Mouse (Mus musculus): ENCODE data around the gene Suds3. TPM values are rescaled to one million over a fixed set of nuclear protein-coding genes. Genes with fewer than 3 reads are reported as not detected.
A peak's percentile ranks its signal among the peaks of the same experiment; 100 is the strongest.

The Suds3 gene
- total and polyA plus RNA-seq, 2 experiments, result 61.4 to 77.1 TPM

DNA sequence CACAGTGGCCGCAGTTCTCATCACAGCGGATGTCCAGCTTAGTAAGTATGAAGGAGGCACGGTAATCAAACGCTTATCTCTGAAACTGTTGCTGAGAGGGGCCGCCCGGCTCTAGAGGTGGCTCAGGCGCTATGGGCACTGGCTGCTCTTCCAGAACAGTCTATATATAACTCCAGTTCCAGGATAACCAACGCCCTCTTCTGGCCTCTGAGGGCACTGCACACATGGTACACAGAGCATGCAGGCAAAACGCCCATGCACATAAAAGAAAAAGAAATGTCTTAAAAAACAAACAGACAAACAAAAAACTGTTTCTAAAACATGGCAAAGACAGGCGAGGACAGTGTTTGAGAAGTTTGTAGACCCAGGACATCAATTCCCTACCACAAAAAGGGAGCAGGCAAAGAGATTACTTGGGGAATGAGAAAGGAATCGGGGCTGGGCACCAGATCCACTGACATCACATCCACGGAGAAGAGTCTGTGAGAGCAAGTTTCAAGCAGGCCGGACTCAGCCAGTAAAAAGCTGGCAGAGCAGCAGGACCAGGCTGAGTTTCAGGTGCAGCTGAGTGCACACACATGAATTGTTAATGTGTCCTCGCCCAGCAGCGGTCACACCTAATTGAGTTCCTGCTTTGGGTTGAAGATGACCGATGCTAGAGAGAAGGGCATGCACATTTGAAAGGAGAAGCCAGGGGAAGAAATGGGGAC, 4.7 kb downstream of the Suds3 start:
- H3K36me3 ChIP-seq (ENCODE audit: control insufficient read depth, insufficient read depth, low read length), result peaks cover 30% of the 10 kb centered on the region; the same call in 1 of the 2 replicates
- H3K27ac ChIP-seq (replicated peaks; ENCODE audit: insufficient read depth, low read depth, low read length), result no peak overlapping the region
- DNase-seq (ENCODE audit: extremely low read depth, low read depth, low spot score), result no peak
- H3K27me3 ChIP-seq (ENCODE audit: control insufficient read depth, insufficient read depth, low read length), result no peaks in the 10 kb centered on the region
- 94% methylated on average over 16 of the region's 16 CpGs for WGBS
- H3K9ac ChIP-seq (ENCODE audit: low read depth, low read length), result no peak overlapping the region
- peaks cover under 1% of the 10 kb centered on the region; the same call in 1 of the 2 replicates for H3K4me1 ChIP-seq (ENCODE audit: control insufficient read depth, insufficient read depth, low read length)
- H3K4me3 ChIP-seq (ENCODE audit: insufficient read depth, low read depth, low read length), result no peak overlapping the region
- peaks cover 4% of the 10 kb centered on the region; the same call in 1 of the 2 replicates for H3K79me2 ChIP-seq (ENCODE audit: control insufficient read depth, insufficient read depth, low read length)
- TF ChIP-seq CTCF (IDR thresholded peaks at IDR 0.05; ENCODE audit: low read depth, low read length) (peak; percentile 18; the same call in 1 of the 2 replicates), POLR2A (IDR thresholded peaks at IDR 0.05; ENCODE audit: extremely low read depth, insufficient read depth, low read length) (no peak)

DNA sequence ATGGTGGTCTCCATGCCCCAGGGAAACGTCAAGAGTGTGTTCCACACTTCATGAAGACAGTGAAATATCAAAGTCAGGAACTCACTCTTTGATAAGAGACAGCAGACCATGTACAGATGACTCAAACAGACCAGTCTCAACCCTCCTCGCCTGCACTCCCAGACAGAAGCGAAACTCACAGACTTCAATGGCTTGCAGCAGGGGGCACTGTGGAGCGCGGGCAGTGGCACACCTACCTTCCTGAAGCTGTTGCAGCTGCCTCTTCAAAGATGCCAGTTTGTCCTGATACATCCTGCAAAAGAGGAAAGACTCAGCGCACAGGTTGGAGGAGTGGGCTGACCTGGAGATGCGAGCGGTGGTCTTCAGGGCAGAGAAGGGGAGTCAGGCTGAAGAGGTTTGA, 6.4 kb downstream of the Suds3 start:
- no peak for TF ChIP-seq POLR2A (IDR thresholded peaks at IDR 0.05; ENCODE audit: extremely low read depth, insufficient read depth, low read length)
- TF ChIP-seq CTCF (IDR thresholded peaks at IDR 0.05; ENCODE audit: low read depth, low read length), result peak; percentile 63
- peaks cover 4% of the 10 kb centered on the region; the same call in 1 of the 2 replicates for H3K79me2 ChIP-seq (ENCODE audit: control insufficient read depth, insufficient read depth, low read length)
- peaks cover 46% of the 10 kb centered on the region for H3K36me3 ChIP-seq (ENCODE audit: control insufficient read depth, insufficient read depth, low read length)
- H3K27me3 ChIP-seq (ENCODE audit: control insufficient read depth, insufficient read depth, low read length), result no peaks in the 10 kb centered on the region
- no peak overlapping the region for H3K27ac ChIP-seq (replicated peaks; ENCODE audit: insufficient read depth, low read depth, low read length)
- H3K9ac ChIP-seq (ENCODE audit: low read depth, low read length), result no peak overlapping the region
- WGBS, result 91% methylated on average over 8 of the region's 8 CpGs
- no peak overlapping the region for H3K4me3 ChIP-seq (ENCODE audit: insufficient read depth, low read depth, low read length)
- H3K4me1 ChIP-seq (ENCODE audit: control insufficient read depth, insufficient read depth, low read length), result no peaks in the 10 kb centered on the region
- no peak for DNase-seq (ENCODE audit: extremely low read depth, low read depth, low spot score)

DNA sequence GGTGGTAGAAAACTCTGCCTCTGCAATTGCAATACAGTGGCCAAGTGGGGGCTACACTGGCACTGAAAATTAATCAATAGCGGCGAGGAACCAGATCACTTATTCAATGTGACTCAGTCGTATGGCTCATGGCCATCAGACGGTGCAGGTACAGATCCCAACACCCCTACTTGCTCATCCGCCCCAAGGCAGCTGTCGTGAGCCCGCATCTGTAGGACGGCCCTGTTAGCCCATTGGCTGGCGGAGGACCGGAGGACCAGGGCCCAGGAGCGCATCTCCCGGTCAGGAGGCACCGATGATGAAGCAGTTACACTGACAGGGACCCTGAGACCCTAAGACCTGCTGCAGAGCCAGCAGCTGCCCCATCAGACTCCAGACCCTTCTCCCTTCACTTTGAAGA, 7.2 kb downstream of the Suds3 start:
- Histone ChIP-seq H3K27ac (replicated peaks; ENCODE audit: insufficient read depth, low read depth, low read length) (no peak overlapping the region), H3K4me1 (ENCODE audit: control insufficient read depth, insufficient read depth, low read length) (no peaks in the 10 kb centered on the region), H3K36me3 (ENCODE audit: control insufficient read depth, insufficient read depth, low read length) (peaks cover 48% of the 10 kb centered on the region), H3K27me3 (ENCODE audit: control insufficient read depth, insufficient read depth, low read length) (no peaks in the 10 kb centered on the region), H3K4me3 (ENCODE audit: insufficient read depth, low read depth, low read length) (no peak overlapping the region), H3K79me2 (ENCODE audit: control insufficient read depth, insufficient read depth, low read length) (peaks cover under 1% of the 10 kb centered on the region; the same call in 1 of the 2 replicates), H3K9ac (ENCODE audit: low read depth, low read length) (no peak overlapping the region)
- WGBS, result 97% methylated on average over 13 of the region's 13 CpGs
- DNase-seq (ENCODE audit: extremely low read depth, low read depth, low spot score), result no peak
- TF ChIP-seq POLR2A (IDR thresholded peaks at IDR 0.05; ENCODE audit: extremely low read depth, insufficient read depth, low read length) (no peak), CTCF (IDR thresholded peaks at IDR 0.05; ENCODE audit: low read depth, low read length) (no peak)

DNA sequence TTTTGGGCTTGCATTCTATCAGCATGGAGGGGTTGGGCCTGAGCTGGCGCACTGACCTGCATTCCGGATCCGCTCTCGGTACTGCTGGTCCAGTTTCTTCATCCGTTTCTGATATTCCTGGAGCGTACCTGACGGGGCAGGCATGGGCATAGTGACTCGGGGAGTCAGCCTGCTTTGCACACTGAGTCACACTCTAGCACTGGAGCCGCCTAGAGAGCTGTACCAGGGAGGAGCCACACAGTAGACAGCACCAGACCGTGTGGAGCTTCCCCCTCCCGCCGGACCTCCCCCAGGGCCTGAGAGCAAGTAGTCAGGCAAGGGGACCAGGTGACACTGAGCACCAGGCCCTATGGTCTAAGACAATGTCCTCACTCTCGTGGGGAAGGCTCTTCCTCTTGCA, 7.6 kb downstream of the Suds3 start:
- no peak overlapping the region for H3K4me3 ChIP-seq (ENCODE audit: insufficient read depth, low read depth, low read length)
- no peaks in the 10 kb centered on the region for H3K4me1 ChIP-seq (ENCODE audit: control insufficient read depth, insufficient read depth, low read length)
- H3K27me3 ChIP-seq (ENCODE audit: control insufficient read depth, insufficient read depth, low read length), result no peaks in the 10 kb centered on the region
- H3K36me3 ChIP-seq (ENCODE audit: control insufficient read depth, insufficient read depth, low read length), result peaks cover 46% of the 10 kb centered on the region
- no peaks in the 10 kb centered on the region; the same call in 1 of the 2 replicates for H3K79me2 ChIP-seq (ENCODE audit: control insufficient read depth, insufficient read depth, low read length)
- H3K9ac ChIP-seq (ENCODE audit: low read depth, low read length), result no peak overlapping the region
- H3K27ac ChIP-seq (replicated peaks; ENCODE audit: insufficient read depth, low read depth, low read length), result no peak overlapping the region
- 94% methylated on average over 13 of the region's 13 CpGs for WGBS
- no peak for DNase-seq (ENCODE audit: extremely low read depth, low read depth, low spot score)
- TF ChIP-seq CTCF (IDR thresholded peaks at IDR 0.05; ENCODE audit: low read depth, low read length), result no peak
- no peak for TF ChIP-seq POLR2A (IDR thresholded peaks at IDR 0.05; ENCODE audit: extremely low read depth, insufficient read depth, low read length)

DNA sequence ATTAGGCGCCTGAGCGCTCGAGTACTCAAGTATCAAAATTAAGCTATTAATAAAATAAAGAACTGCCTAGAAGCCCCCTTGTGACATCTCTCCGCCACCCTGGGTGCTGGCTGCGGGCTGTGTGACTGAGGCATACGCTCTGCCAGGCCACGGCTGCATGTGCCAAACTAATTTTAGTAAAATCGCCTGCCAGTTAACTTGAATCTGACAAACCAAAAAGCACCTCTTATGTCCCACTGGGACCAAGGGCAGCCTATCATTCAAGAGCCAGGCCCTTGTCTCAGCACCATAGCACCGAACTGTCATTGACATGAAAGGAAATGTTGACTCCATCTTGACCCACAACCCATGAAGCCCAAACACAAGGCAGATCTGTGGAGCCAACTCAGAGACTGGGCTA, 10.2 kb downstream of the Suds3 start:
- TF ChIP-seq CTCF (IDR thresholded peaks at IDR 0.05; ENCODE audit: low read depth, low read length) (no peak), POLR2A (IDR thresholded peaks at IDR 0.05; ENCODE audit: extremely low read depth, insufficient read depth, low read length) (no peak)
- H3K36me3 ChIP-seq (ENCODE audit: control insufficient read depth, insufficient read depth, low read length), result peaks cover 37% of the 10 kb centered on the region

DNA sequence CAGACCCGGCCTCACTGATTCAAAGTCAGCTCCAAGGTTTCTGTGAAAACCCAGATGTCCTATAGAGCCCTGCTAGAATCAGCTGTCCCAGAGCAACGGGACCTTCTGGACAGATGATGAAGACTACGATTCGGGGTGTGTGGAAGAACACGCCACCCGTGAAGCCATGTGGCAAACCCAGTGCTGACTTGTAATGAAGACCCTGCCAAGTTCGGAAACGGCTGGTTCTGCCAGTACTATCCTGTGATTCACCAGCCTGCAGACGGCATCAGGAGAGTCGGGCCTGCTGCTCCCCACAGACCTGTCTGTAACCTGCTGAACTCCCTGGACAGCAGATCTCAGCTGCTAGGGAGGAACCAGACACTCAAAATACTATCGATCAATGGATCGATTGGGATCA, 11.6 kb downstream of the Suds3 start:
- H3K27me3 ChIP-seq (ENCODE audit: control insufficient read depth, insufficient read depth, low read length), result no peaks in the 10 kb centered on the region
- H3K4me3 ChIP-seq (ENCODE audit: insufficient read depth, low read depth, low read length), result no peak overlapping the region
- peak; percentile 56 for DNase-seq (ENCODE audit: extremely low read depth, low read depth, low spot score)
- H3K79me2 ChIP-seq (ENCODE audit: control insufficient read depth, insufficient read depth, low read length), result no peaks in the 10 kb centered on the region; the same call in 1 of the 2 replicates
- TF ChIP-seq POLR2A (IDR thresholded peaks at IDR 0.05; ENCODE audit: extremely low read depth, insufficient read depth, low read length) (no peak), CTCF (IDR thresholded peaks at IDR 0.05; ENCODE audit: low read depth, low read length) (no peak)
- no peaks in the 10 kb centered on the region for H3K4me1 ChIP-seq (ENCODE audit: control insufficient read depth, insufficient read depth, low read length)
- H3K36me3 ChIP-seq (ENCODE audit: control insufficient read depth, insufficient read depth, low read length), result peaks cover 41% of the 10 kb centered on the region
- H3K9ac ChIP-seq (ENCODE audit: low read depth, low read length), result no peak overlapping the region
- 95% methylated on average over 12 of the region's 12 CpGs for WGBS
- no peak overlapping the region for H3K27ac ChIP-seq (replicated peaks; ENCODE audit: insufficient read depth, low read depth, low read length)

More for the DNA sequence above, 10.2 kb downstream of the Suds3 start:
- H3K9ac ChIP-seq (ENCODE audit: low read depth, low read length), result no peak overlapping the region
- H3K79me2 ChIP-seq (ENCODE audit: control insufficient read depth, insufficient read depth, low read length), result no peaks in the 10 kb centered on the region; the same call in 1 of the 2 replicates
- DNase-seq (ENCODE audit: extremely low read depth, low read depth, low spot score), result no peak
- H3K4me3 ChIP-seq (ENCODE audit: insufficient read depth, low read depth, low read length), result no peak overlapping the region
- H3K4me1 ChIP-seq (ENCODE audit: control insufficient read depth, insufficient read depth, low read length), result no peaks in the 10 kb centered on the region
- 95% methylated on average over 9 of the region's 9 CpGs for WGBS
- no peak overlapping the region for H3K27ac ChIP-seq (replicated peaks; ENCODE audit: insufficient read depth, low read depth, low read length)
- no peaks in the 10 kb centered on the region for H3K27me3 ChIP-seq (ENCODE audit: control insufficient read depth, insufficient read depth, low read length)
